Mouse (Mus musculus) mouse embryonic stem cell (cell line): ENCODE data around the gene Pik3r3.
"Not testable (repeated sequence)": the region's sequence is repeated elsewhere in the genome, so short reads cannot be mapped to it uniquely, and the experiment has no call there.

Experiments used
- in situ Hi-C, 2 experiments: fragments of 300-500 bp; cut with MboI; formaldehyde crosslinking; loops; 1 replicate in 1 of 2; 3 replicates in 1 of 2; pipeline ENCODE4 v1.14.3; 2019 to 2020; ENCODE audit warnings: low sequenced_read_pairs in 2 of 2, low pct_unique_long_range_greater_than_20kb in 1 of 2, mixed read lengths in 1 of 2; ENCODE audit not compliant: unreplicated experiment in 1 of 2

The Pik3r3 gene

GRCm38 (mm10) chr4:116215895-116216605, 5.4 kb upstream of the Pik3r3 start:
- in situ Hi-C loops = no loop called here

GRCm38 (mm10) chr4:116217046-116217445, 4.4 kb upstream of the Pik3r3 start:
- in situ Hi-C loops = no loop called here

GRCm38 (mm10) chr4:116217661-116218060, 3.8 kb upstream of the Pik3r3 start:
- in situ Hi-C loops = not testable (repeated sequence)

- in situ Hi-C loops = no loop called here
These were observed 2.4 kb upstream of the Pik3r3 start for GRCm38 (mm10) chr4:116219056-116219455.

GRCm38 (mm10) chr4:116220071-116220650, 1.3 kb upstream of the Pik3r3 start:
- in situ Hi-C loops = no loop called here

GRCm38 (mm10) chr4:116220780-116221139, 658 bp upstream of the Pik3r3 start:
- in situ Hi-C loops = no loop called here

- in situ Hi-C loops = no loop called here
These were observed 801 bp downstream of the Pik3r3 start for GRCm38 (mm10) chr4:116221996-116222842.

GRCm38 (mm10) chr4:116222843-116223119, 1.4 kb downstream of the Pik3r3 start:
- in situ Hi-C loops = no loop called here

- in situ Hi-C loops = no loop called here
These were observed 22.0 kb downstream of the Pik3r3 start for GRCm38 (mm10) chr4:116243377-116243776.

- in situ Hi-C loops = no loop called here
These were observed 22.8 kb downstream of the Pik3r3 start for GRCm38 (mm10) chr4:116244240-116244639.

- in situ Hi-C loops = not testable (repeated sequence)
These were observed 24.5 kb downstream of the Pik3r3 start for GRCm38 (mm10) chr4:116245926-116246325.

- in situ Hi-C loops = no loop called here
These were observed 28.6 kb downstream of the Pik3r3 start for GRCm38 (mm10) chr4:116249986-116250385.

GRCm38 (mm10) chr4:116268220-116268619, 46.8 kb downstream of the Pik3r3 start:
- in situ Hi-C loops = no loop called here

GRCm38 (mm10) chr4:116282211-116282610, 60.8 kb downstream of the Pik3r3 start:
- in situ Hi-C loops = no loop called here

- in situ Hi-C loops = no loop called here
These were observed 70.1 kb downstream of the Pik3r3 start for GRCm38 (mm10) chr4:116291561-116291960.

- in situ Hi-C loops = no loop called here
These were observed 71.9 kb downstream of the Pik3r3 start for GRCm38 (mm10) chr4:116293296-116293695.

GRCm38 (mm10) chr4:116300878-116301355, 79.5 kb downstream of the Pik3r3 start:
- in situ Hi-C loops = no loop called here

- in situ Hi-C loops = no loop called here
These were observed 83.1 kb downstream of the Pik3r3 start for GRCm38 (mm10) chr4:116304551-116304950.

GRCm38 (mm10) chr4:116317575-116317974, 96.2 kb downstream of the Pik3r3 start:
- in situ Hi-C loops = no loop called here

- in situ Hi-C loops = no loop called here
These were observed 100.7 kb downstream of the Pik3r3 start for GRCm38 (mm10) chr4:116322127-116322526.
